Mouse (Mus musculus) frontal cortex, adult 2 months (tissue): ENCODE data around the gene Ncstn. TPM values are rescaled to one million over a fixed set of nuclear protein-coding genes. Genes with fewer than 3 reads are reported as not detected.

Experiments
- DNase-seq, 2 experiments: peaks; one replicate each; pipeline ENCODE4 v3.0.0; 2022; ENCODE audit warnings: low spot score in 1 of 2; ENCODE audit errors: extremely low spot score in 1 of 2
- polyA plus RNA-seq: library from polyadenylated mRNA; depleted of rRNA; stranded (reverse); fragments of >200 nt; gene quantifications from 2 replicates; pipeline ENCODE4 v1.2.3, GENCODE M21; 2012; rRNA removed

Gene Ncstn
- 82.6 and 88.1 TPM in 2 replicates for polyA plus RNA-seq

GRCm38 (mm10) chr1:172082101-172082898 lies at the start of gene Ncstn, which contains the start of gene Copa:
Gene Ncstn (minus strand): TSS chr1:172082795.
Gene Copa (plus strand): TSS chr1:172082529.
- peak; percentile 89 to 97 for DNase-seq

- no peak for DNase-seq
Measured at GRCm38 (mm10) chr1:172132319-172132718, 49.7 kb upstream of the Ncstn start.

- no peak for DNase-seq
Measured at GRCm38 (mm10) chr1:172129780-172130179, 47.2 kb upstream of the Ncstn start.

- peak in 1 of 2 experiments; percentile 50 for DNase-seq
Measured at GRCm38 (mm10) chr1:172129108-172129507, 46.5 kb upstream of the Ncstn start.

GRCm38 (mm10) chr1:172128563-172128962 lies 46.0 kb upstream of the Ncstn start:
- DNase-seq, result no peak

GRCm38 (mm10) chr1:172127487-172127886 lies 44.9 kb upstream of the Ncstn start:
- DNase-seq, result no peak

GRCm38 (mm10) chr1:172126376-172127347 lies 44.1 kb upstream of the Ncstn start, which contains the start of gene Pex19:
Gene Pex19 (plus strand): TSS chr1:172126755.
- DNase-seq, result peak; percentile 29 to 85

- no peak for DNase-seq
Measured at GRCm38 (mm10) chr1:172124572-172124971, 42.0 kb upstream of the Ncstn start.

- no peak for DNase-seq
Measured at GRCm38 (mm10) chr1:172122671-172123070, 40.1 kb upstream of the Ncstn start.

- DNase-seq, result peak; percentile 42 to 69
Measured at GRCm38 (mm10) chr1:172119720-172120119, 37.1 kb upstream of the Ncstn start.

GRCm38 (mm10) chr1:172119100-172119499 lies 36.5 kb upstream of the Ncstn start:
- no peak for DNase-seq

GRCm38 (mm10) chr1:172116948-172117347 lies 34.4 kb upstream of the Ncstn start:
- peak in 1 of 2 experiments; percentile 24 for DNase-seq

GRCm38 (mm10) chr1:172107777-172108477 lies 25.3 kb upstream of the Ncstn start:
- DNase-seq, result no peak

GRCm38 (mm10) chr1:172105101-172105500 lies 22.5 kb upstream of the Ncstn start:
- DNase-seq, result no peak

GRCm38 (mm10) chr1:172103619-172104018 lies 21.0 kb upstream of the Ncstn start:
- DNase-seq, result no peak

- DNase-seq, result no peak
Measured at GRCm38 (mm10) chr1:172099325-172100033, 16.9 kb upstream of the Ncstn start.

- DNase-seq, result no peak
Measured at GRCm38 (mm10) chr1:172095202-172095601, 12.6 kb upstream of the Ncstn start.

GRCm38 (mm10) chr1:172094295-172094694 lies 11.7 kb upstream of the Ncstn start:
- no peak for DNase-seq

GRCm38 (mm10) chr1:172093522-172093921 lies 10.9 kb upstream of the Ncstn start:
- DNase-seq, result no peak
